Mouse (Mus musculus) hindbrain, postnatal 0 days (tissue): ENCODE results near the gene Ugt1a10. TPM values are rescaled to one million over a fixed set of nuclear protein-coding genes. Genes with fewer than 3 reads are reported as not detected.

ENCODE experiments used
- ATAC-seq: fragments of 200-750 bp; cut with Nextera tagmentation; 2 replicates; pipeline ENCODE4 v1.8.0; 2017; ENCODE audit warnings: mild to moderate bottlenecking, moderate TSS enrichment, moderate library complexity
- DNase-seq: peaks from one replicate; pipeline ENCODE4 v3.0.0-alpha.2; 2015; ENCODE audit warnings: low spot score
- H3K27ac ChIP-seq: fragments of 300-500 bp; sonication (generic); 2 replicates; pipeline ENCODE4 v1.5.1; 2014; ENCODE audit warnings: mild to moderate bottlenecking
- H3K27me3 ChIP-seq: fragments of 300-500 bp; sonication (generic); 2 replicates; pipeline ENCODE4 v1.6.1; 2014; ENCODE audit warnings: low read length, mixed read lengths; ENCODE audit not compliant: insufficient read depth
- H3K36me3 ChIP-seq: fragments of 300-500 bp; sonication (generic); 2 replicates; pipeline ENCODE4 v1.6.1; 2014; ENCODE audit warnings: low read length, mixed read lengths; ENCODE audit not compliant: insufficient read depth
- H3K4me1 ChIP-seq: fragments of 300-500 bp; sonication (generic); 2 replicates; pipeline ENCODE4 v1.6.1; 2014; ENCODE audit warnings: antibody characterized with exemption, low read length, mixed read lengths; ENCODE audit not compliant: insufficient read depth
- H3K4me2 ChIP-seq: fragments of 300-500 bp; sonication (generic); 2 replicates; pipeline ENCODE4 v1.6.1; 2014; ENCODE audit warnings: low read depth, mild to moderate bottlenecking, low read length, moderate library complexity, mixed read lengths
- H3K4me3 ChIP-seq: fragments of 300-500 bp; sonication (generic); 2 replicates; pipeline ENCODE4 v1.5.1; 2014; ENCODE audit warnings: low read length
- H3K9ac ChIP-seq: fragments of 300-500 bp; sonication (generic); replicated peaks from 2 replicates; pipeline ENCODE4 v1.6.1; 2014; ENCODE audit warnings: mild to moderate bottlenecking, low read length, moderate library complexity, mixed read lengths
- H3K9me3 ChIP-seq: fragments of 300-500 bp; sonication (generic); 2 replicates; pipeline ENCODE4 v1.6.1; 2016; ENCODE audit warnings: low read length, mixed read lengths
- CTCF ChIP-seq: IDR thresholded peaks from 2 replicates; pipeline ENCODE4 v1.5.1; 2016; ENCODE audit warnings: antibody characterized with exemption, control low read depth, low read depth
- WGBS: fragments of 180-500 bp; shearing (Covaris S2); extraction: QIAGEN DNeasy Blood & Tissue Kit; methylation state at CpG from one replicate; pipeline ENCODE4 v1.1.7; 2014; 5-methylcytosine and 5-hydroxymethylcytosine counted together
- polyA plus RNA-seq: library from polyadenylated mRNA; unstranded; fragments of >200 nt; fragmentation: Nextera tagmentation; extraction: Ambion mirVana; gene quantifications from 2 replicates; pipeline ENCODE4 v1.2.1, GENCODE M21; 2015
- total RNA-seq: library from RNA; depleted of rRNA; stranded (reverse); fragments of >200 nt; gene quantifications from 2 replicates; pipeline ENCODE4 v1.2.3, GENCODE M21; 2014

Gene Ugt1a10
- total and polyA plus RNA-seq, 2 experiments from 2014 or later = not detected

- Histone ChIP-seq H3K36me3 (no peaks in the 10 kb centered on the region), H3K9me3 (peaks cover 93% of the 10 kb centered on the region), H3K9ac (no peak overlapping the region), H3K27me3 (no peaks in the 10 kb centered on the region), H3K4me3 (no peak overlapping the region), H3K27ac (no peak overlapping the region), H3K4me1 (no peaks in the 10 kb centered on the region), H3K4me2 (no peak overlapping the region)
- WGBS = 79% methylated on average over 3 of the region's 3 CpGs
- DNase-seq = no peak
- no peak for TF ChIP-seq CTCF
- no peak for ATAC-seq
These were observed 174.4 kb downstream of the Ugt1a10 start for GRCm38 (mm10) chr1:88229566-88229965.

GRCm38 (mm10) chr1:88229986-88230385, 174.8 kb downstream of the Ugt1a10 start:
- Histone ChIP-seq H3K27ac (no peak overlapping the region), H3K4me3 (no peak overlapping the region), H3K9me3 (peaks cover 97% of the 10 kb centered on the region), H3K9ac (no peak overlapping the region), H3K4me1 (no peaks in the 10 kb centered on the region), H3K4me2 (no peak overlapping the region), H3K36me3 (no peaks in the 10 kb centered on the region), H3K27me3 (no peaks in the 10 kb centered on the region)
- no peak for TF ChIP-seq CTCF
- ATAC-seq (no peak), DNase-seq (no peak)
- 83% methylated on average over 5 of the region's 5 CpGs for WGBS

- Histone ChIP-seq H3K9ac (no peak overlapping the region), H3K4me2 (no peak overlapping the region), H3K9me3 (peaks cover 99% of the 10 kb centered on the region), H3K4me3 (no peak overlapping the region), H3K27ac (no peak overlapping the region), H3K27me3 (no peaks in the 10 kb centered on the region), H3K36me3 (no peaks in the 10 kb centered on the region), H3K4me1 (no peaks in the 10 kb centered on the region)
- WGBS = 73% methylated on average over 7 of the region's 7 CpGs
- TF ChIP-seq CTCF = no peak
- DNase-seq = no peak
- no peak for ATAC-seq
These were observed 175.2 kb downstream of the Ugt1a10 start for GRCm38 (mm10) chr1:88230421-88230820.

- 77% methylated on average over 6 of the region's 6 CpGs for WGBS
- no peak for DNase-seq
These were observed 176.0 kb downstream of the Ugt1a10 start for GRCm38 (mm10) chr1:88230981-88231802.

GRCm38 (mm10) chr1:88231803-88232499, 176.8 kb downstream of the Ugt1a10 start:
- 66% methylated on average over 7 of the region's 7 CpGs for WGBS
- Histone ChIP-seq H3K27ac (no peak overlapping the region), H3K4me1 (no peaks in the 10 kb centered on the region), H3K9me3 (peaks cover 97% of the 10 kb centered on the region), H3K4me2 (no peak overlapping the region), H3K27me3 (no peaks in the 10 kb centered on the region), H3K36me3 (no peaks in the 10 kb centered on the region), H3K9ac (no peak overlapping the region), H3K4me3 (no peak overlapping the region)
- no peak for ATAC-seq
- TF ChIP-seq CTCF = no peak
- no peak for DNase-seq

More at GRCm38 (mm10) chr1:88230981-88231802, 176.0 kb downstream of the Ugt1a10 start:
- no peak for ATAC-seq
- Histone ChIP-seq H3K27ac (no peak overlapping the region), H3K36me3 (no peaks in the 10 kb centered on the region), H3K9ac (no peak overlapping the region), H3K4me2 (no peak overlapping the region), H3K4me3 (no peak overlapping the region), H3K4me1 (no peaks in the 10 kb centered on the region), H3K9me3 (peaks cover 99% of the 10 kb centered on the region), H3K27me3 (no peaks in the 10 kb centered on the region)
- no peak for TF ChIP-seq CTCF

GRCm38 (mm10) chr1:88232664-88233380, 177.6 kb downstream of the Ugt1a10 start:
- Histone ChIP-seq H3K36me3 (no peaks in the 10 kb centered on the region), H3K9me3 (peaks cover 97% of the 10 kb centered on the region), H3K9ac (no peak overlapping the region), H3K27me3 (no peaks in the 10 kb centered on the region), H3K4me1 (no peaks in the 10 kb centered on the region), H3K27ac (no peak overlapping the region), H3K4me2 (no peak overlapping the region), H3K4me3 (no peak overlapping the region)
- TF ChIP-seq CTCF = no peak
- DNase-seq (no peak), ATAC-seq (no peak)
- WGBS = 56% methylated on average over 3 of the region's 3 CpGs
